Mouse (Mus musculus) bone marrow, adult 2 months (tissue): Measurements from ENCODE around the gene Nipsnap3a.

ENCODE experiments used
- CTCF ChIP-seq: fragments of 200-500 bp; IDR thresholded peaks from 2 replicates; pipeline ENCODE4 v1.5.1; 2011; ENCODE audit warnings: low read length, control low read depth; ENCODE audit not compliant: control insufficient read depth, insufficient read depth
- POLR2A ChIP-seq: fragments of 200-500 bp; IDR thresholded peaks from 2 replicates; pipeline ENCODE4 v1.6.1; 2011; ENCODE audit warnings: low read depth, mild to moderate bottlenecking, control low read depth, low read length, borderline replicate concordance; ENCODE audit not compliant: control insufficient read depth

DNA sequence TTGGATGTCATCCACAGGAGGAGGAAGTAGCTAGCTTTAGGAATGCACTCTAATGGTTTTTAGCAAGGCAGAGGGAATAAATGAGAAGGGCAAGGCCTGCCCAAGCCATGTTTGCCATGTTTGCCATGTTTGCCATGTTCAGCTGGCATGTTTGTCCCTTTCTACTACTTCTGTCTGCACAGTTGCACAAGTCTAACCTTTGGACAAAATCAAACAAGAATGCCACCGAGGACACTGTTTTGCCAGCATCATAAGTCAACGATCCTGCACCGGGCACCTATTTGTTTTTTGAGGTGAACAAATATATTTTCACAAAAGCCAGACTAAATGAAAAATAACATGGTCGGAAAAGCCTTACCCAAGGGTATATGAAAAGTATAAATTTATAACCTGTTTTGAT is 20.8 kb downstream of the Nipsnap3a start:
- no peak for TF ChIP-seq CTCF
- TF ChIP-seq POLR2A: no peak
